8 mouse cellular contexts compared by ENCODE assay signal in the genomic region with DNA sequence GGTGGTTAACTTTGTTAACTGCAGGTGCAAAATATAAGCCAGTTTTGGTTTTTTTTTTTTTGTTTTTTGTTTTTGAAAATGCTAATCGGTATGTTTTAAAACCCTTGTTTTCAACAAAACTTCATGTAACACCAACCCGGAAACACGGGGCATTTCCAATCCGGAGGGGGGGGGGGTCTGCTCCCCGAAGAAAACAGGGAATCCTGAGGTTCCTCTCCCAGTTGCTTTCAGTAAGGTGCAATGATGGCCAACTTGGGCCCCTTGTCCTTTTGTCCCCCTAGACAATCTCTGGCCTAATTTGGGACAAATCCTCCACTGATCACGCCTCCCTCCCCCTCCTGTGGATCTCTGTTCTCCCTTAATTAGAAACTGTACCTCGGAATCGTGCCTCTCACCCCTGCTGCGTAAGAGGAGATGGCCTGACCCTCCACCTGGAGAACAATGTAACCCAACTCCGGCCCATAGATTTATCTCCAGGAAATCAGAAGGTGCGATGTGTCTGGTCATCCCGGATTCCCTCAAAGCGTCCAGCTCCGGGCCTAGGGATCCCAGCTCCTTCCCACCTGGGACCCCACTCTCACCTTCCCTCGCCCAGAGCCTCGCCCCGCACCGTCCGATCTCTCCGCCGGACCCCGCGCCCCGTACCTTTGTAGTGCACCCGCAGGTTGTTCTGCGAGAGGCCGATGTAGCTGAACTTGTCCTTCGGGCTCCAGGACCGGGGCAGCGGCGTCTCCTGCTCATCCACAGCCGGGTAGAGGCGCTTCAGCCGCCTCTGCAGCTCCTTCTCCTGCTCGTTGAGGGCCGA. TPM values are rescaled to one million over a fixed set of nuclear protein-coding genes. Genes with fewer than 3 reads are reported as not detected.
A peak's percentile ranks its signal among the peaks of the same experiment; 100 is the strongest.
DNase-seq lines count a peak whose midpoint lies in the region; ATAC-seq and TF ChIP-seq lines count a peak whose summit lies in the region.

No protein-coding gene starts in this region.

- no peak for TF ChIP-seq EP300 in liver, embryonic 14.5 days (IDR thresholded peaks at IDR 0.05; ENCODE audit: low read depth)

- WGBS in cerebellum, adult 2 months: under 1% methylated on average over 36 of the region's 36 CpGs
- WGBS in forebrain, postnatal 0 days: under 1% methylated on average over 36 of the region's 36 CpGs
- WGBS in hindbrain, postnatal 0 days: under 1% methylated on average over 35 of the region's 36 CpGs
- under 1% methylated on average over 36 of the region's 36 CpGs for WGBS in liver, embryonic 14.5 days (ENCODE audit: insufficient replicate concordance)
- WGBS in neural tube, embryonic 12.5 days: under 1% methylated on average over 36 of the region's 36 CpGs
- WGBS in thymus, adult 2 months: 1% methylated on average over 36 of the region's 36 CpGs

- peak overlapping the region; percentile 89 for H3K27ac ChIP-seq in cerebellum, adult 2 months (ENCODE audit: insufficient read depth, low read length)
- H3K27ac ChIP-seq in forebrain, postnatal 0 days (ENCODE audit: low read depth, low read length): peak overlapping the region; percentile 99
- peak overlapping the region; percentile 99 for H3K27ac ChIP-seq in hindbrain, postnatal 0 days
- peak overlapping the region; percentile 19 for H3K27ac ChIP-seq in liver, embryonic 14.5 days
- peak overlapping the region; percentile 87 for H3K27ac ChIP-seq in neural tube, embryonic 12.5 days
- peak overlapping the region; percentile 90 for H3K27ac ChIP-seq in thymus, adult 2 months (ENCODE audit: control insufficient read depth, insufficient read depth, low read length)

- peak overlapping the region; percentile 87 for H3K4me3 ChIP-seq in cerebellum, adult 2 months (replicated peaks; ENCODE audit: insufficient read depth, low read depth, low read length)
- H3K4me3 ChIP-seq in forebrain, postnatal 0 days (ENCODE audit: low read depth, low read length): peak overlapping the region; percentile 95
- peak overlapping the region; percentile 94 for H3K4me3 ChIP-seq in hindbrain, postnatal 0 days (ENCODE audit: low read length)
- peak overlapping the region; percentile 73 to 93 for H3K4me3 ChIP-seq in liver, embryonic 14.5 days (ENCODE audit: insufficient read depth in 1 of 2, low read depth in 2 of 2, low read length in 2 of 2)
- H3K4me3 ChIP-seq in neural tube, embryonic 12.5 days: peak overlapping the region; percentile 85
- H3K4me3 ChIP-seq in thymus, adult 2 months (ENCODE audit: control insufficient read depth, insufficient read depth, low read length): peak overlapping the region; percentile 99

- peak overlapping the region; percentile 76 for H3K4me2 ChIP-seq in forebrain, postnatal 0 days (ENCODE audit: low read depth)
- H3K4me2 ChIP-seq in hindbrain, postnatal 0 days (ENCODE audit: low read depth, low read length): peak overlapping the region; percentile 84
- peak overlapping the region; percentile 93 for H3K4me2 ChIP-seq in liver, embryonic 14.5 days (ENCODE audit: low read depth)
- H3K4me2 ChIP-seq in neural tube, embryonic 12.5 days (replicated peaks): peak overlapping the region; percentile 73

- TF ChIP-seq POLR2A in cerebellum, adult 2 months (IDR thresholded peaks at IDR 0.05; ENCODE audit: borderline replicate concordance, insufficient read depth, low read length): no peak
- no peak for TF ChIP-seq POLR2A in thymus, adult 2 months (IDR thresholded peaks at IDR 0.05; ENCODE audit: control insufficient read depth, extremely low read depth, insufficient read depth, low read length, poor library complexity)

- peaks cover 4% of the 10 kb centered on the region; the same call in 1 of the 2 replicates for H3K4me1 ChIP-seq in cerebellum, adult 2 months (ENCODE audit: control insufficient read depth, insufficient read depth, low read length)
- H3K4me1 ChIP-seq in forebrain, postnatal 0 days (ENCODE audit: insufficient read depth): peaks cover 14% of the 10 kb centered on the region
- peaks cover 8% of the 10 kb centered on the region; the same call in 1 of the 2 replicates for H3K4me1 ChIP-seq in hindbrain, postnatal 0 days (ENCODE audit: insufficient read depth, low read length)
- H3K4me1 ChIP-seq in liver, embryonic 14.5 days (replicated peaks; ENCODE audit: control insufficient read depth in 2 of 2, insufficient read depth in 2 of 2, low read length in 1 of 2): peaks cover 8 to 20% of the 10 kb centered on the region in 2 experiments
- peaks cover 29% of the 10 kb centered on the region for H3K4me1 ChIP-seq in neural tube, embryonic 12.5 days
- H3K4me1 ChIP-seq in thymus, adult 2 months (replicated peaks; ENCODE audit: control insufficient read depth, insufficient read depth, low read length): peaks cover 5% of the 10 kb centered on the region

- H3K9me3 ChIP-seq in forebrain, postnatal 0 days (ENCODE audit: low read length): no peaks in the 10 kb centered on the region
- H3K9me3 ChIP-seq in hindbrain, postnatal 0 days (ENCODE audit: low read length): no peaks in the 10 kb centered on the region
- H3K9me3 ChIP-seq in liver, embryonic 14.5 days (ENCODE audit: control insufficient read depth, low read length): no peaks in the 10 kb centered on the region
- H3K9me3 ChIP-seq in neural tube, embryonic 12.5 days: no peaks in the 10 kb centered on the region

- peak overlapping the region; percentile 95 for H3K9ac ChIP-seq in forebrain, postnatal 0 days
- H3K9ac ChIP-seq in hindbrain, postnatal 0 days (replicated peaks; ENCODE audit: low read length): peak overlapping the region; percentile 96
- H3K9ac ChIP-seq in liver, embryonic 14.5 days (replicated peaks): peak overlapping the region; percentile 97
- peak overlapping the region; percentile 97 for H3K9ac ChIP-seq in neural tube, embryonic 12.5 days

- H3K27me3 ChIP-seq in cerebellum, adult 2 months (ENCODE audit: control insufficient read depth, insufficient read depth, low read length): no peaks in the 10 kb centered on the region
- H3K27me3 ChIP-seq in forebrain, postnatal 0 days (ENCODE audit: insufficient read depth, low read length): no peaks in the 10 kb centered on the region
- no peaks in the 10 kb centered on the region for H3K27me3 ChIP-seq in hindbrain, postnatal 0 days (ENCODE audit: insufficient read depth, low read length)
- H3K27me3 ChIP-seq in liver, embryonic 14.5 days (ENCODE audit: control insufficient read depth, insufficient read depth, low read length): no peaks in the 10 kb centered on the region
- no peaks in the 10 kb centered on the region for H3K27me3 ChIP-seq in neural tube, embryonic 12.5 days (replicated peaks)
- no peaks in the 10 kb centered on the region for H3K27me3 ChIP-seq in thymus, adult 2 months (ENCODE audit: control insufficient read depth, insufficient read depth, low read length)

- peak; percentile 17 to 19 for DNase-seq in left cerebral cortex, adult 18-20 months (ENCODE audit: low spot score in 2 of 2)
- no peak for DNase-seq in left cerebral cortex, adult 9 months (ENCODE audit: low spot score in 2 of 2)
- peak; percentile 66 for DNase-seq in cerebellum, adult 2 months
- DNase-seq in forebrain, postnatal 0 days: no peak
- peak; percentile 47 for DNase-seq in hindbrain, postnatal 0 days (ENCODE audit: low spot score)
- DNase-seq in liver, embryonic 14.5 days (ENCODE audit: low read depth in 3 of 3, low spot score in 3 of 3): no peak
- DNase-seq in thymus, adult 2 months: peak; percentile 45

- no peaks in the 10 kb centered on the region for H3K36me3 ChIP-seq in forebrain, postnatal 0 days (ENCODE audit: insufficient read depth)
- no peaks in the 10 kb centered on the region for H3K36me3 ChIP-seq in hindbrain, postnatal 0 days (ENCODE audit: insufficient read depth, low read length)
- no peaks in the 10 kb centered on the region for H3K36me3 ChIP-seq in liver, embryonic 14.5 days (replicated peaks; ENCODE audit: control insufficient read depth, insufficient read depth, low read depth)
- no peaks in the 10 kb centered on the region for H3K36me3 ChIP-seq in neural tube, embryonic 12.5 days
- no peaks in the 10 kb centered on the region for H3K36me3 ChIP-seq in thymus, adult 2 months (ENCODE audit: control insufficient read depth, insufficient read depth, low read length)

- ATAC-seq in forebrain, postnatal 0 days: 0 out of 2 replicates have a peak, but pooled peaks have one; percentile 6
- ATAC-seq in hindbrain, postnatal 0 days: 0 out of 2 replicates have a peak, but pooled peaks have one; percentile 11
- 0 out of 2 replicates have a peak, but pooled peaks have one; percentile 2 for ATAC-seq in liver, embryonic 14.5 days (ENCODE audit: insufficient read depth)
- ATAC-seq in neural tube, embryonic 12.5 days (ENCODE audit: low FRiP score, low read depth): no peak

- TF ChIP-seq CTCF in cerebellum, adult 2 months (IDR thresholded peaks at IDR 0.05; ENCODE audit: borderline replicate concordance, insufficient read depth, low read depth, low read length): no peak
- TF ChIP-seq CTCF in forebrain, postnatal 0 days (IDR thresholded peaks at IDR 0.05; ENCODE audit: low read depth): no peak
- no peak for TF ChIP-seq CTCF in hindbrain, postnatal 0 days (IDR thresholded peaks at IDR 0.05; ENCODE audit: low read depth)
- no peak for TF ChIP-seq CTCF in liver, embryonic 14.5 days (IDR thresholded peaks at IDR 0.05; ENCODE audit: low read depth)
- TF ChIP-seq CTCF in thymus, adult 2 months (IDR thresholded peaks at IDR 0.05; ENCODE audit: borderline replicate concordance, control insufficient read depth, extremely low read depth, insufficient read depth, low read length, poor library complexity): no peak

RNA-seq across cellular contexts. Expression of gene Ranbp9, which starts 1.1 kb away (rescaled TPM):
- 100 to 1,000 TPM; 102 to 105 TPM for total RNA-seq in left cerebral cortex, adult 18-20 months (2021)
- polyA plus RNA-seq in cerebellum, adult 2 months (2012; rRNA removed): 59.9 and 61.6 TPM in 2 replicates
- 44.8 and 44.9 TPM in 2 replicates for total RNA-seq in forebrain, postnatal 0 days (2014; rRNA removed)
- polyA plus RNA-seq in forebrain, postnatal 0 days (2015; fragmentation: Nextera tagmentation; extraction: Ambion mirVana): 8.1 and 9.3 TPM in 2 replicates
- total RNA-seq in hindbrain, postnatal 0 days (2014; rRNA removed): 52.7 and 67.1 TPM in 2 replicates
- 9.6 and 11.0 TPM in 2 replicates for polyA plus RNA-seq in hindbrain, postnatal 0 days (2015; fragmentation: Nextera tagmentation; extraction: Ambion mirVana)
- 5.5 and 7.2 TPM in 2 replicates for polyA plus RNA-seq in liver, embryonic 14.5 days (2012; rRNA removed)
- polyA plus RNA-seq in liver, embryonic 14.5 days (2014; fragmentation: Nextera tagmentation; extraction: Ambion mirVana): 3.6 and 3.7 TPM in 2 replicates
- 13.4 and 14.2 TPM in 2 replicates for polyA plus RNA-seq in neural tube, embryonic 12.5 days (2016; fragmentation: Nextera tagmentation; extraction: Ambion mirVana)
- 26.7 and 35.6 TPM in 2 replicates for polyA plus RNA-seq in thymus, adult 2 months (2012; rRNA removed)

Comparison
In these comparisons a context has a peak if more than half of its experiments do, and no peak if none do; other contexts are left out.
1. DNase-seq: peak in left cerebral cortex, adult 18-20 months (2 of 2), cerebellum, adult 2 months (2 of 2), hindbrain, postnatal 0 days (single experiment) and thymus, adult 2 months (single experiment); none in left cerebral cortex, adult 9 months (0 of 2), forebrain, postnatal 0 days (single experiment) and liver, embryonic 14.5 days (0 of 3).
2. H3K27ac ChIP-seq: peak in every context shown above with its lines; median percentile 99 in forebrain, postnatal 0 days; 99 in hindbrain, postnatal 0 days; 90 in thymus, adult 2 months; 89 in cerebellum, adult 2 months; 87 in neural tube, embryonic 12.5 days; 19 in liver, embryonic 14.5 days.
3. Peak in every context shown above with its lines, with median percentiles within 50 percentile points of each other: H3K4me3 ChIP-seq, H3K4me2 ChIP-seq and H3K9ac ChIP-seq.